Mouse (Mus musculus): ENCODE measurements around the gene Gm36028. TPM values are rescaled to one million over a fixed set of nuclear protein-coding genes. Genes with fewer than 3 reads are reported as not detected.
A peak's percentile ranks its signal among the peaks of the same experiment; 100 is the strongest.

The Gm36028 gene
- not detected for polyA plus RNA-seq (2017; shearing (Covaris generic))

- ATAC-seq: no peak
Measured at GRCm38 (mm10) chr16:37861029-37861428, at the start of gene Gm36028. Gm36028 (minus strand) TSS chr16:37861146.

- ATAC-seq: no peak
Measured at GRCm38 (mm10) chr16:37906456-37906855, 45.5 kb upstream of the Gm36028 start.

GRCm38 (mm10) chr16:37901318-37901717 is 40.4 kb upstream of the Gm36028 start:
- ATAC-seq: no peak

- no peak for ATAC-seq
Measured at GRCm38 (mm10) chr16:37899357-37899756, 38.4 kb upstream of the Gm36028 start.

- ATAC-seq: no peak
Measured at GRCm38 (mm10) chr16:37898790-37899189, 37.8 kb upstream of the Gm36028 start.

GRCm38 (mm10) chr16:37893942-37894341 is 33.0 kb upstream of the Gm36028 start:
- ATAC-seq: no peak

GRCm38 (mm10) chr16:37893381-37893780 is 32.4 kb upstream of the Gm36028 start:
- ATAC-seq: no peak

GRCm38 (mm10) chr16:37892667-37893066 is 31.7 kb upstream of the Gm36028 start:
- ATAC-seq: no peak

GRCm38 (mm10) chr16:37888986-37889385 is 28.0 kb upstream of the Gm36028 start:
- ATAC-seq: no peak

- no peak for ATAC-seq
Measured at GRCm38 (mm10) chr16:37881168-37881567, 20.2 kb upstream of the Gm36028 start.

GRCm38 (mm10) chr16:37879750-37880419 is 18.9 kb upstream of the Gm36028 start:
- no peak for ATAC-seq

GRCm38 (mm10) chr16:37878951-37879505 is 18.1 kb upstream of the Gm36028 start:
- ATAC-seq: no peak

GRCm38 (mm10) chr16:37877406-37877805 is 16.5 kb upstream of the Gm36028 start:
- ATAC-seq: no peak

GRCm38 (mm10) chr16:37874501-37875235 is 13.7 kb upstream of the Gm36028 start:
- no peak for ATAC-seq

GRCm38 (mm10) chr16:37871112-37871715 is 10.3 kb upstream of the Gm36028 start:
- ATAC-seq: no peak

GRCm38 (mm10) chr16:37869470-37870231 is 8.7 kb upstream of the Gm36028 start:
- peak; percentile 12 for ATAC-seq

GRCm38 (mm10) chr16:37868506-37869469 is 7.8 kb upstream of the Gm36028 start:
- peak; percentile 42 for ATAC-seq

- ATAC-seq: peak; percentile 81
Measured at GRCm38 (mm10) chr16:37867791-37868505, 7.0 kb upstream of the Gm36028 start, which contains the start of gene Lrrc58. Lrrc58 (plus strand) TSS chr16:37868389.

GRCm38 (mm10) chr16:37865841-37866240 is 4.9 kb upstream of the Gm36028 start:
- ATAC-seq: no peak

- no peak for ATAC-seq
Measured at GRCm38 (mm10) chr16:37863876-37864275, 2.9 kb upstream of the Gm36028 start.

GRCm38 (mm10) chr16:37860213-37860612 is 733 bp downstream of the Gm36028 start:
- no peak for ATAC-seq
